Mouse (Mus musculus) myocyte (in vitro differentiated cells): Measurements from ENCODE around the gene Cdc45. TPM values are rescaled to one million over a fixed set of nuclear protein-coding genes. Genes with fewer than 3 reads are reported as not detected.
A peak's percentile ranks its signal among the peaks of the same experiment; 100 is the strongest.

Experiments
- H3K27me3 ChIP-seq: one replicate; pipeline ENCODE4 v1.6.1; 2011; ENCODE audit not compliant: control insufficient read depth, insufficient read depth, insufficient read length
- H3K36me3 ChIP-seq: one replicate; pipeline ENCODE4 v1.6.1; 2011; ENCODE audit not compliant: control insufficient read depth, insufficient read depth
- H3K4me2 ChIP-seq: one replicate; pipeline ENCODE4 v1.6.1; 2011; ENCODE audit warnings: low read depth, control low read depth
- H3K4me3 ChIP-seq: one replicate; pipeline ENCODE4 v1.5.1; 2011; ENCODE audit warnings: mild to moderate bottlenecking, control low read depth, moderate library complexity
- H3K79me2 ChIP-seq: one replicate; pipeline ENCODE4 v1.6.1; 2011; ENCODE audit not compliant: control insufficient read depth, insufficient read depth
- H3ac ChIP-seq: one replicate; pipeline ENCODE4 v1.6.1; 2011; ENCODE audit not compliant: control insufficient read depth, insufficient read length
- CEBPB ChIP-seq: IDR thresholded peaks from 2 replicates; pipeline ENCODE4 v1.6.1; 2011; ENCODE audit warnings: mild to moderate bottlenecking, moderate library complexity; ENCODE audit not compliant: poor library complexity, insufficient read depth, severe bottlenecking
- E2F4 ChIP-seq: IDR thresholded peaks from one replicate; pipeline ENCODE4 v1.6.1; 2011; ENCODE audit warnings: mild to moderate bottlenecking, control low read depth, moderate library complexity; ENCODE audit not compliant: insufficient read depth
- MAX ChIP-seq: IDR thresholded peaks from one replicate; pipeline ENCODE4 v1.6.1; 2011; ENCODE audit warnings: low read depth, mild to moderate bottlenecking, control low read depth
- MYOD1 ChIP-seq, 3 experiments: IDR thresholded peaks; one replicate each; pipeline ENCODE4 v1.6.1; 2011; ENCODE audit warnings: control low read depth in 2 of 3, low read depth in 2 of 3, mild to moderate bottlenecking in 2 of 3, moderate library complexity in 1 of 3; ENCODE audit not compliant: insufficient read length in 2 of 3, control insufficient read depth in 1 of 3
- MYOG ChIP-seq, 3 experiments: IDR thresholded peaks; one replicate each; pipeline ENCODE4 v1.6.1; 2011; ENCODE audit warnings: control low read depth in 2 of 3, low read depth in 2 of 3, mild to moderate bottlenecking in 2 of 3; ENCODE audit not compliant: insufficient read length in 2 of 3, control insufficient read depth in 1 of 3, insufficient read depth in 1 of 3
- POLR2A ChIP-seq: IDR thresholded peaks from one replicate; pipeline ENCODE4 v1.6.1; 2011; ENCODE audit warnings: low read depth, mild to moderate bottlenecking, control low read depth, moderate library complexity; ENCODE audit not compliant: insufficient read length
- POLR2AphosphoS2 ChIP-seq: IDR thresholded peaks from one replicate; pipeline ENCODE4 v1.6.1; 2011; ENCODE audit warnings: low read depth, control low read depth; ENCODE audit not compliant: insufficient read length
- REST ChIP-seq: IDR thresholded peaks from one replicate; pipeline ENCODE4 v1.6.1; 2011; ENCODE audit warnings: mild to moderate bottlenecking, control low read depth, moderate library complexity; ENCODE audit not compliant: insufficient read depth, insufficient read length
- SRF ChIP-seq: IDR thresholded peaks from one replicate; pipeline ENCODE4 v1.6.1; 2011; ENCODE audit warnings: low read depth; ENCODE audit not compliant: control insufficient read depth, insufficient read length
- TCF12 ChIP-seq: IDR thresholded peaks from one replicate; pipeline ENCODE4 v1.6.1; 2011; ENCODE audit warnings: mild to moderate bottlenecking, control low read depth; ENCODE audit not compliant: poor library complexity, insufficient read depth, severe bottlenecking
- TCF3 ChIP-seq: IDR thresholded peaks from one replicate; pipeline ENCODE4 v1.6.1; 2011; ENCODE audit warnings: low read depth, control low read depth; ENCODE audit not compliant: insufficient read length
- USF1 ChIP-seq: IDR thresholded peaks from one replicate; pipeline ENCODE4 v1.6.1; 2011; ENCODE audit warnings: low read depth, mild to moderate bottlenecking, control low read depth, moderate library complexity
- polyA plus RNA-seq: library from polyadenylated mRNA; unstranded; fragments of >200 nt; fragmentation: generic; extraction: Trizol; gene quantifications from one replicate; pipeline ENCODE4 v1.2.1, GENCODE M21; 2012; ENCODE audit warnings: missing spikeins

The Cdc45 gene
- polyA plus RNA-seq, 1 experiment: 13.6 TPM

DNA sequence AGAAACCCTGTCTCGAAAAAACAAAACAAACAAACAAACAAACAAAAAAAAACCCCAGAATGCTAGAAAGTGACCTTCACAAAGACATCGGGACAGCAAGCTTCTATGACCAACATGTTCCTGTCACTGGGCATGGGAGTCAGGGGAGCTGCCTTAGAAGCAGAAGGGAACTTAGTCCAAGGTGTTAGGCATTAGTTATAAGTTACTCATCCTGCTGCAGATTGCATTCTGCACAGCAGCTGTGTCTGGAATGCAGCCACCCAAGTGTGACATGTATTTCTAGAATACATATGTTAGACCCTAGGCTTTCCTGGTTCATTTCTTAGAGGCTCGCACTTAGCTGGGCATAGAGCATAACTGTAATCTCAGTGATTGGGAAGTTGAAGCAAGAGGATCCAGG, 16.8 kb upstream of the Cdc45 start:
- H3K27me3 ChIP-seq: no peaks in the 10 kb centered on the region
- H3K4me2 ChIP-seq: no peak overlapping the region
- peaks cover 80% of the 10 kb centered on the region for H3K36me3 ChIP-seq
- H3K4me3 ChIP-seq: no peak overlapping the region
- H3ac ChIP-seq: no peak overlapping the region
- TF ChIP-seq USF1 (no peak), SRF (no peak), REST (no peak), TCF3 (no peak), POLR2A (no peak), E2F4 (no peak), CEBPB (no peak), MYOG (IDR thresholded peaks at IDR 0.05; ENCODE audit: control insufficient read depth in 1 of 3, insufficient read depth in 1 of 3, insufficient read length in 2 of 3, low read depth in 2 of 3) (no peak), POLR2AphosphoS2 (no peak), TCF12 (no peak), MYOD1 (IDR thresholded peaks at IDR 0.05; ENCODE audit: control insufficient read depth in 1 of 3, insufficient read length in 2 of 3, low read depth in 2 of 3) (no peak), MAX (no peak)
- H3K79me2 ChIP-seq: no peaks in the 10 kb centered on the region

- no peaks in the 10 kb centered on the region for H3K27me3 ChIP-seq
- no peak overlapping the region for H3K4me3 ChIP-seq
- TF ChIP-seq REST (no peak), POLR2A (no peak)
- H3ac ChIP-seq: no peak overlapping the region
- peaks cover 72% of the 10 kb centered on the region for H3K36me3 ChIP-seq
- H3K4me2 ChIP-seq: no peak overlapping the region
- H3K79me2 ChIP-seq: no peaks in the 10 kb centered on the region
These were observed 11.1 kb upstream of the Cdc45 start for GRCm38 (mm10) chr16:18822925-18823324.

DNA sequence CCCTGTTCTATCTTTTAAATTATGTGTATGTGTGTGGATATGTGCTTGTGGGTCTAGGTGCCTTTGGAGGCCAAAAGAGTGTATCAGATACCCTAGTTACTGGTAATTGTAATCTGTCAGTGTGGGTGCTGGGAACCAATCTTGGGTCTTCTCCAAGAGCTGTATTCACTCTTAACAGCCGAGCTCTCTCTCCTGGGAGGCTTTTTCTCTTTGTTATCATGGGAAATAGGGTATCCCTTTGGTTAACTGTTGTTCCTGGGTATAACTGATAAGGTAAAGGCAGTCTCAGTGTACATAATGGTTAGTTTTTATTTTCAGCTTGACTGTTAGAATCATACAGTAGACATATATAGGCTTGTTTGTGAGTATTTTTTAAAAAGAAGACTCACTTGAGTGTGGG, 10.6 kb upstream of the Cdc45 start:
- H3K36me3 ChIP-seq: peaks cover 73% of the 10 kb centered on the region
- no peak overlapping the region for H3K4me3 ChIP-seq
- TF ChIP-seq MYOG (IDR thresholded peaks at IDR 0.05; ENCODE audit: control insufficient read depth in 1 of 3, insufficient read depth in 1 of 3, insufficient read length in 2 of 3, low read depth in 2 of 3) (no peak), TCF12 (no peak), SRF (no peak), REST (no peak), E2F4 (no peak), USF1 (no peak), CEBPB (no peak), POLR2AphosphoS2 (no peak), MYOD1 (IDR thresholded peaks at IDR 0.05; ENCODE audit: control insufficient read depth in 1 of 3, insufficient read length in 2 of 3, low read depth in 2 of 3) (no peak), MAX (no peak), POLR2A (no peak), TCF3 (no peak)
- no peak overlapping the region for H3ac ChIP-seq
- H3K27me3 ChIP-seq: no peaks in the 10 kb centered on the region
- peaks cover 4% of the 10 kb centered on the region for H3K79me2 ChIP-seq
- H3K4me2 ChIP-seq: no peak overlapping the region

DNA sequence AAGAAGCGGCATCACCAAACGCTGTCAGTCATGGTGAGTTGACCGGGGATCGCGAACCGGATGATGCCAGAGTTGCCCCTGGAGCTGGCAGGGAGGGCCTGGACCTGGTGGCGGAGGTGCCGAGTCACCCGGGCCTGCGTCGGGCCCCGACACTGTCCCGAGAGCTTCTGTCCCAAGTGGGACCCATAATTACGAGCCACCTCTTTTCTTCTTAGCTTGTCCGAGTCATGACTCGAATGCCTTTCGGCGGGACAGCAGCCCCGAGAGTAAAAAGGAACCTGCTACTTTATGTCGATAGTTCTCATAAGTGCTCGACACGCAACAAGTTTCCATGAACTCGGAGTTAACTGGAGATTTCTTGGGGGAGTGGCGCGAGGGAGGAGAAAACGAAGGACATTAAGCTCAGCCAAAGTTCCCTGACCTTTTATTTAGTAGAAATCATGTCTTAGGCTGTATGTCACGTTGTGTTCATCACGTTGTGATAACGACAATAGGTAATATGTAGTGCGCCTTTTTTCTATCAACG, 661 bp upstream of the Cdc45 start:
- TF ChIP-seq MAX: no peak
- no peak for TF ChIP-seq USF1
- TF ChIP-seq TCF12: no peak
- no peak for TF ChIP-seq TCF3
- TF ChIP-seq POLR2AphosphoS2: no peak
- TF ChIP-seq POLR2A: no peak
- TF ChIP-seq E2F4: no peak
- TF ChIP-seq MYOG (IDR thresholded peaks at IDR 0.05; ENCODE audit: control insufficient read depth in 1 of 3, insufficient read depth in 1 of 3, insufficient read length in 2 of 3, low read depth in 2 of 3): no peak
- TF ChIP-seq SRF: no peak
- TF ChIP-seq REST: no peak
- TF ChIP-seq CEBPB: no peak
- no peak for TF ChIP-seq MYOD1 (IDR thresholded peaks at IDR 0.05; ENCODE audit: control insufficient read depth in 1 of 3, insufficient read length in 2 of 3, low read depth in 2 of 3)
- Histone ChIP-seq H3K4me2 (peak overlapping the region; percentile 92), H3ac (peak overlapping the region; percentile 75), H3K79me2 (peaks cover 35% of the 10 kb centered on the region), H3K4me3 (peak overlapping the region; percentile 93), H3K36me3 (peaks cover 19% of the 10 kb centered on the region), H3K27me3 (no peaks in the 10 kb centered on the region)

GRCm38 (mm10) chr16:18811032-18811431, 755 bp downstream of the Cdc45 start:
- peak overlapping the region; percentile 93 for H3K4me3 ChIP-seq
- no peaks in the 10 kb centered on the region for H3K27me3 ChIP-seq
- H3K36me3 ChIP-seq: peaks cover 8% of the 10 kb centered on the region
- no peak for TF ChIP-seq CEBPB
- TF ChIP-seq E2F4: no peak
- peak overlapping the region; percentile 81 for H3K4me2 ChIP-seq
- peaks cover 33% of the 10 kb centered on the region for H3K79me2 ChIP-seq
- peak overlapping the region; percentile 75 for H3ac ChIP-seq
